Mouse (Mus musculus) CH12.LX (cell line): ENCODE data around the gene Pla2g16. TPM values are rescaled to one million over a fixed set of nuclear protein-coding genes. Genes with fewer than 3 reads are reported as not detected.
A peak's percentile ranks its signal among the peaks of the same experiment; 100 is the strongest.

Source experiments
- DNase-seq: peaks from one replicate; pipeline ENCODE4 v3.0.0-alpha.2; 2013; ENCODE audit errors: extremely low read depth
- H3K27ac ChIP-seq: 2 replicates; pipeline ENCODE4 v1.5.1; 2012; ENCODE audit warnings: low read depth, mild to moderate bottlenecking, control low read depth, moderate library complexity; ENCODE audit not compliant: insufficient read depth
- H3K27me3 ChIP-seq: replicated peaks from 2 replicates; pipeline ENCODE3; 2012; ENCODE audit warnings: inconsistent platforms
- H3K36me3 ChIP-seq, 2 experiments: replicated peaks in 1 of 2; 2 replicates each; pipeline versions ENCODE3 to v1.6.1; 2012; ENCODE audit warnings: inconsistent platforms in 1 of 2, low read length in 1 of 2, mild to moderate bottlenecking in 1 of 2, mixed read lengths in 1 of 2, moderate library complexity in 1 of 2; ENCODE audit not compliant: control insufficient read depth in 1 of 2, insufficient read depth in 1 of 2
- H3K4me1 ChIP-seq, 2 experiments: 2 replicates each; pipeline ENCODE4 v1.6.1; 2012; ENCODE audit warnings: inconsistent platforms in 1 of 2, moderate library complexity in 1 of 2; ENCODE audit not compliant: insufficient read depth in 2 of 2, control insufficient read depth in 1 of 2
- H3K4me2 ChIP-seq: 2 replicates; pipeline ENCODE4 v1.6.1; 2012; ENCODE audit warnings: low read depth, mild to moderate bottlenecking, control low read depth; ENCODE audit not compliant: poor library complexity, insufficient read depth, severe bottlenecking
- H3K4me3 ChIP-seq, 3 experiments: fragments of 150-350 bp in 1 of 3; sonication (generic) in 1 of 3; replicated peaks in 1 of 3; 2 replicates each; pipeline versions ENCODE3 to v1.5.1; 2011 to 2012; ENCODE audit warnings: low read depth in 2 of 3, low read length in 2 of 3, mild to moderate bottlenecking in 2 of 3, moderate library complexity in 2 of 3, control low read depth in 1 of 3, improper control_type of control experiment in 1 of 3, inconsistent platforms in 1 of 3, mixed read lengths in 1 of 3; ENCODE audit not compliant: poor library complexity in 1 of 3
- H3K79me2 ChIP-seq: replicated peaks from 2 replicates; pipeline ENCODE4 v1.6.1; 2012; ENCODE audit warnings: mild to moderate bottlenecking, moderate library complexity; ENCODE audit not compliant: control insufficient read depth, poor library complexity, insufficient read depth, severe bottlenecking; ENCODE audit errors: extremely low read depth
- H3K9ac ChIP-seq: 2 replicates; pipeline ENCODE4 v1.6.1; 2012; ENCODE audit warnings: low read depth, mild to moderate bottlenecking, control low read depth, moderate library complexity; ENCODE audit not compliant: insufficient read depth
- H3K9me3 ChIP-seq: replicated peaks from 2 replicates; pipeline ENCODE3; 2012; ENCODE audit warnings: low read length, inconsistent platforms, mixed read lengths
- BHLHE40 ChIP-seq: IDR thresholded peaks from 2 replicates; pipeline ENCODE4 v1.6.1; 2011; ENCODE audit warnings: mild to moderate bottlenecking, low read depth, low read length, improper control_type of control experiment
- CHD2 ChIP-seq: IDR thresholded peaks from 2 replicates; pipeline ENCODE4 v1.6.1; 2011; ENCODE audit warnings: low read length, improper control_type of control experiment
- CTCF ChIP-seq, 2 experiments: IDR thresholded peaks in 1 of 2; conservative IDR thresholded peaks in 1 of 2; 2 replicates each; pipeline ENCODE4 v1.5.1; 2011 to 2012; ENCODE audit warnings: low read depth in 2 of 2, low read length in 2 of 2, improper control_type of control experiment in 1 of 2, inconsistent platforms in 1 of 2, mild to moderate bottlenecking in 1 of 2, moderate library complexity in 1 of 2
- EP300 ChIP-seq: IDR thresholded peaks from 2 replicates; pipeline ENCODE4 v1.6.1; 2011; ENCODE audit warnings: low read length, improper control_type of control experiment
- ETS1 ChIP-seq: conservative IDR thresholded peaks from 2 replicates; pipeline ENCODE4 v1.6.1; 2012; ENCODE audit warnings: low read depth, mild to moderate bottlenecking, inconsistent platforms, low read length, improper control_type of control experiment, moderate library complexity
- GABPA ChIP-seq: IDR thresholded peaks from 2 replicates; pipeline ENCODE4 v1.6.1; 2012; ENCODE audit warnings: low read depth, low read length, improper control_type of control experiment, inconsistent platforms; ENCODE audit not compliant: insufficient replicate concordance
- MEF2A ChIP-seq: IDR thresholded peaks from 2 replicates; pipeline ENCODE4 v1.6.1; 2014; ENCODE audit warnings: low read depth, mild to moderate bottlenecking, inconsistent platforms, low read length, improper control_type of control experiment, borderline replicate concordance
- NELFE ChIP-seq: IDR thresholded peaks from 2 replicates; pipeline ENCODE4 v1.6.1; 2011; ENCODE audit warnings: low read depth, low read length, improper control_type of control experiment
- NRF1 ChIP-seq: IDR thresholded peaks from 2 replicates; pipeline ENCODE4 v1.6.1; 2014; ENCODE audit warnings: low read depth, mild to moderate bottlenecking, inconsistent platforms, low read length, improper control_type of control experiment, moderate library complexity
- RAD21 ChIP-seq: IDR thresholded peaks from 2 replicates; pipeline ENCODE4 v1.6.1; 2011; ENCODE audit warnings: low read depth, mild to moderate bottlenecking, low read length, improper control_type of control experiment, moderate library complexity
- RCOR1 ChIP-seq: conservative IDR thresholded peaks from 2 replicates; pipeline ENCODE4 v1.6.1; 2012; ENCODE audit warnings: low read depth, mild to moderate bottlenecking, inconsistent platforms, low read length, improper control_type of control experiment
- SIN3A ChIP-seq: IDR thresholded peaks from 2 replicates; pipeline ENCODE4 v1.6.1; 2012; ENCODE audit warnings: low read length, improper control_type of control experiment, inconsistent platforms
- SMC3 ChIP-seq: IDR thresholded peaks from 2 replicates; pipeline ENCODE4 v1.6.1; 2011; ENCODE audit warnings: low read depth, low read length, improper control_type of control experiment
- TCF12 ChIP-seq: IDR thresholded peaks from 2 replicates; pipeline ENCODE4 v1.6.1; 2014; ENCODE audit warnings: low read depth, mild to moderate bottlenecking, inconsistent platforms, low read length, improper control_type of control experiment
- ZKSCAN1 ChIP-seq: IDR thresholded peaks from 2 replicates; pipeline ENCODE4 v1.6.1; 2012; ENCODE audit warnings: low read depth, inconsistent platforms, low read length, improper control_type of control experiment, borderline replicate concordance
- dilution Hi-C: fragments of 300-500 bp; cut with MboI; formaldehyde crosslinking; loops from 2 replicates; pipeline ENCODE4 v1.14.3; 2020; ENCODE audit warnings: low sequenced_read_pairs; ENCODE audit not compliant: extremely low pct_unique_long_range_greater_than_20kb, extremely low pct_ligation_motif_present
- in situ Hi-C: fragments of 300-500 bp; cut with MboI; formaldehyde crosslinking; loops from 3 replicates; pipeline ENCODE4 v1.14.3; 2019; ENCODE audit warnings: low sequenced_read_pairs, low pct_ligation_motif_present, low pct_unique_long_range_greater_than_20kb, mixed read lengths
- polyA plus RNA-seq: library from polyadenylated mRNA; unstranded; fragments of >175 nt; gene quantifications from 2 replicates; pipeline ENCODE4 v1.2.1, GENCODE M21; 2012; ENCODE audit warnings: low read depth; ENCODE audit not compliant: insufficient read length
- total RNA-seq, 2 experiments: library from RNA; depleted of rRNA; stranded (reverse); fragments of 300-350 nt in 1 of 2; fragments of >200 nt in 1 of 2; gene quantifications; 2 replicates each; pipeline ENCODE4 v1.2.3; 2012 to 2014

Pla2g16 gene
- total and polyA plus RNA-seq, 3 experiments, result 15.4 to 28.2 (median 19.5) TPM

DNA sequence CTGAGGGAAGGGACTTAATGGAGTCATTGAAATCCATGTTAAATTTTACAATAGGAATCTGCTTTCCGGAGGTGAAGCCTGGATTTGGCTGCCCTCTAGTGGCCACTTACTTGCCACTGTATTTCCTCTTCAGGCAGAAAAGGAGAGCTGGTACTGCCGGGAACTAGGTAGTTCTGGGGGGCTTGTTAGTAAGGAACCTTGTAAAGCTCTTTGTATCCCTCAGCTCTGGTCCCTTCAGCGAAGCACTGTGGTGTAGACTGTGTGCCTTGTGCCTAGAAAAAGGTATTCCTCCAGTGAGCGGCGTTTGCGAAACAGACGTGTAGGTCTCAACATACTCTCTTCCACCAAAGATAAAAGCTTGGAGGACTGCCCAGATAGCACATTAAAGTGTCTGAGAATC is 60.4 kb downstream of the Pla2g16 start (continued):
- peak; percentile 78 for TF ChIP-seq RAD21
- TF ChIP-seq CTCF (conservative IDR thresholded peaks at IDR 0.05 in 1 of 2, IDR thresholded peaks at IDR 0.05 in 1 of 2; ENCODE audit: low read depth in 2 of 2, low read length in 2 of 2), result peak; percentile 67 to 84
- no peak for TF ChIP-seq ETS1
- TF ChIP-seq, all 38 proteins: peak for 3

DNA sequence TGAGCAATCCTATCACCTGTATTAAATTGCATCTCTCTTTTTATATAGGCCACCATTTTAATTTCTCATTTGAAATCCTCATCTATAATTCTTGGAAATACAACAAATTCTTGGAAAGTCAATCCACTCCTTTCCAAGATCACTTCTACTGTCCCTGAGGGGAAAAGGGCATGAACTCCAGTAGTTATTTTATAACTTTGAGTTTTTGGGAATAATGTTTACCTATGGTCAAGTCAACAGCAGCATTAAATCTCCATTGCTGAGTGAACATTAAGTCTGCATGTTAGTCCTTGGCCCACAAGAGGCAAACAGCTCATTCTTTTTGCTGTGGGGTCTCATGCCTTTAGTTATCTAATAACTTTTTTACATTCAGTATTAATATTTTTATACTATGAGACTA is 75.8 kb downstream of the Pla2g16 start:
- in situ Hi-C loops, result no loop called here

DNA sequence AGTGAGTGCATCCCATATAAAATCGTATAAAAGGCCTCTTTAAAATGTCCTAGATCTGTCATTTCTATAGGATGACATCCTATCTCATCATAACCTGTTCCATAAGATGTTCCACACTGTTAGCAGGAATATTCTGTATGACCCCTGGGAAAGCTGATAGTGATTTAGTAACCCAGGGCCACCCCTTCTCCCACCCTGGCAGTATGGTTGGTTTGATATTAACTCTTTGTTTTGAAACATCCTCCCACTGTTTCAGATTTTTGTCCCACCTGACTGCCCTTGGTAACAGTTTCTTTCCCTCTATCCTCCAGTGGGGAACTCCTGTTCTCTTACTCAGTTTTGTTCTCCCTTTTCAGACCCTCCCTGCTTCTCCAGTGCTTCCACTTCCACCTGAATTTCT is 76.5 kb downstream of the Pla2g16 start:
- in situ Hi-C loops, result no loop called here
- no peaks in the 10 kb centered on the region for H3K27me3 ChIP-seq
- H3K4me1 ChIP-seq, result no peaks in the 10 kb centered on the region
- H3K79me2 ChIP-seq, result no peaks in the 10 kb centered on the region
- no peaks in the 10 kb centered on the region for H3K9me3 ChIP-seq
- no peak overlapping the region for H3K4me2 ChIP-seq
- H3K36me3 ChIP-seq, result no peaks in the 10 kb centered on the region
- H3K4me3 ChIP-seq, result no peak overlapping the region
- TF ChIP-seq CHD2 (no peak), SMC3 (no peak), MEF2A (no peak), CTCF (conservative IDR thresholded peaks at IDR 0.05 in 1 of 2, IDR thresholded peaks at IDR 0.05 in 1 of 2; ENCODE audit: low read depth in 2 of 2, low read length in 2 of 2) (no peak), ZKSCAN1 (no peak), SIN3A (no peak), NRF1 (no peak), GABPA (no peak), EP300 (no peak), RCOR1 (no peak), TCF12 (no peak), RAD21 (no peak)
- no peak overlapping the region for H3K9ac ChIP-seq
- no peak overlapping the region for H3K27ac ChIP-seq
- dilution Hi-C loops, result no loop called here
- no peak for DNase-seq

More for the DNA sequence above, 75.8 kb downstream of the Pla2g16 start:
- no peak overlapping the region for H3K27ac ChIP-seq
- no peaks in the 10 kb centered on the region for H3K4me1 ChIP-seq
- H3K36me3 ChIP-seq, result no peaks in the 10 kb centered on the region
- dilution Hi-C loops, result no loop called here
- H3K27me3 ChIP-seq, result no peaks in the 10 kb centered on the region
- H3K79me2 ChIP-seq, result no peaks in the 10 kb centered on the region
- no peak overlapping the region for H3K4me2 ChIP-seq
- H3K9ac ChIP-seq, result no peak overlapping the region
- no peaks in the 10 kb centered on the region for H3K9me3 ChIP-seq
- DNase-seq, result no peak
- H3K4me3 ChIP-seq, result no peak overlapping the region
- TF ChIP-seq RCOR1 (no peak), NELFE (no peak), BHLHE40 (no peak)

Other genes with a start within 250 kb of the Pla2g16 start
- gene Mark2, start 215.6 kb upstream of the Pla2g16 start, total RNA-seq (2012; rRNA removed), result 19.0 and 20.6 TPM in 2 replicates
- 6.3 and 8.1 TPM in 2 replicates for gene Mark2, start 215.6 kb upstream of the Pla2g16 start, total RNA-seq (2014; rRNA removed)
- 33.4 and 34.4 TPM in 2 replicates for gene Mark2, start 215.6 kb upstream of the Pla2g16 start, polyA plus RNA-seq
- gene Spindoc, start 174.5 kb upstream of the Pla2g16 start, total RNA-seq (2012; rRNA removed), result 9.0 and 10.1 TPM in 2 replicates
- 7.9 and 10.6 TPM in 2 replicates for gene Spindoc, start 174.5 kb upstream of the Pla2g16 start, total RNA-seq (2014; rRNA removed)
- gene Spindoc, start 174.5 kb upstream of the Pla2g16 start, polyA plus RNA-seq, result 15.7 and 21.7 TPM in 2 replicates
- gene 2700081O15Rik, start 139.8 kb upstream of the Pla2g16 start, total RNA-seq (2012; rRNA removed), result 9.8 and 10.5 TPM in 2 replicates
- gene 2700081O15Rik, start 139.8 kb upstream of the Pla2g16 start, total RNA-seq (2014; rRNA removed), result 7.1 and 7.2 TPM in 2 replicates
- gene 2700081O15Rik, start 139.8 kb upstream of the Pla2g16 start, polyA plus RNA-seq, result 12.2 and 12.3 TPM in 2 replicates
- 29.0 and 32.7 TPM in 2 replicates for gene Rtn3, start 74.2 kb upstream of the Pla2g16 start, total RNA-seq (2012; rRNA removed)
- 33.0 and 39.1 TPM in 2 replicates for gene Rtn3, start 74.2 kb upstream of the Pla2g16 start, total RNA-seq (2014; rRNA removed)
- 97.5 and 102 TPM in 2 replicates for gene Rtn3, start 74.2 kb upstream of the Pla2g16 start, polyA plus RNA-seq
- gene Atl3, start 63.4 kb upstream of the Pla2g16 start, total RNA-seq (2012; rRNA removed), result 7.3 and 9.2 TPM in 2 replicates
- gene Atl3, start 63.4 kb upstream of the Pla2g16 start, total RNA-seq (2014; rRNA removed), result 17.5 and 19.8 TPM in 2 replicates
- gene Atl3, start 63.4 kb upstream of the Pla2g16 start, polyA plus RNA-seq, result 11.3 and 14.3 TPM in 2 replicates
- gene Lgals12, start 49.7 kb downstream of the Pla2g16 start, total RNA-seq (2012; rRNA removed), result not detected in 2 replicates
- not detected in 2 replicates for gene Lgals12, start 49.7 kb downstream of the Pla2g16 start, total RNA-seq (2014; rRNA removed)
- not detected in 2 replicates for gene Lgals12, start 49.7 kb downstream of the Pla2g16 start, polyA plus RNA-seq
- gene Hrasls5, start 55.1 kb downstream of the Pla2g16 start, total RNA-seq (2012; rRNA removed), result not detected in 2 replicates
- not detected in 2 replicates for gene Hrasls5, start 55.1 kb downstream of the Pla2g16 start, total RNA-seq (2014; rRNA removed)
- gene Hrasls5, start 55.1 kb downstream of the Pla2g16 start, polyA plus RNA-seq, result not detected in 2 replicates
- gene Slc22a19, start 153.9 kb downstream of the Pla2g16 start, total RNA-seq (2012; rRNA removed), result not detected in 2 replicates
- gene Slc22a19, start 153.9 kb downstream of the Pla2g16 start, total RNA-seq (2014; rRNA removed), result not detected in 2 replicates
- gene Slc22a19, start 153.9 kb downstream of the Pla2g16 start, polyA plus RNA-seq, result not detected in 2 replicates
- gene Slc22a26, start 245.2 kb downstream of the Pla2g16 start, total RNA-seq (2012; rRNA removed), result not detected in 2 replicates
- not detected in 2 replicates for gene Slc22a26, start 245.2 kb downstream of the Pla2g16 start, total RNA-seq (2014; rRNA removed)
- gene Slc22a26, start 245.2 kb downstream of the Pla2g16 start, polyA plus RNA-seq, result not detected in 2 replicates